Mouse (Mus musculus) induced T-regulatory cell, adult 2 months (primary cell): ENCODE measurements at regions not wholly inside any gene's neighbourhood (a gene's known extent, or its start where the extent isn't known, plus 50 kb on each side); places are given as distances from the start of the nearest gene placed in this dataset.

Experiments
- DNase-seq: peaks from one replicate; pipeline ENCODE4 v3.0.0-alpha.2; 2012; ENCODE audit warnings: low read depth

GRCm38 (mm10) chr5:119497501-119497900 is 173.0 kb upstream of the Tbx3 start:
- no peak for DNase-seq

DNA sequence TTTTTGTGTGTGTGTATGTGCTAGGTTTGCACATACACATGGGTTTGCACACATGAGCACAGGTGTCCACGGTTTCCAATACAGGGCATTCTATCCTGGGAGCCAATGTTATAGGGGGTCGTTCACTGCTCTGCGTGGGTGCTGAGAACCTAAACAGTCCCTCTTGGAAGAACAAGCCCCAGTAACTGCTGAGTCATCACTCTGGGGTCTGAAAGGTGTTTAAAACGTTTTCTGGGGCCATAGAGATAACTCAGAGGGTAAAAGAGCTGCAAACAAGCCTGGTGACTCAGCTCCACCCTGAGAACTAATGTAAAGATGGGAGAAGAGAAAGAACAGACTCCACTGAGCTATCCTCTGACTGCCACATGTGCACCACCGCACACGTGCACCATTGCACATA is 172.0 kb upstream of the Tbx3 start:
- no peak for DNase-seq

DNA sequence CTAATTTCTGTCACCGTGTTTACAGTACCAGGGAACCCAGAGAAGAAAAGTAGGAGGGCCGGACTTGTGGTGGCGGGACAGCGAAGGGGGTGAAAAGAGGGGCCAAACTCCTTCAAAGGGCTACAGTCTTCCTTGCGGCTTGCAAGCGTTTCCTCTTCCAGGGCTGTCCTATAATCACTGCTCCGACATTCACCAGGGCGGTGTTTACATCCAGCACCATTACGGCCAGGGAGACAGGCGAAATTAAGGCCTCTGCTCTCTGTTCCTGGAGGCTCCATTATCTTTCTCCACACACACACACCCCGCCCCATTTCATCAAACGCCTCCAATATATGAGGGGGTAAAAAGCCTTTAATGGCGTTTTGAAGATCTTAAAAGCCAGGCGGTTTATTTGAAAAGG is 162.8 kb upstream of the Tbx3 start:
- no peak for DNase-seq

GRCm38 (mm10) chr5:119518506-119519252 is 151.8 kb upstream of the Tbx3 start:
- DNase-seq, result no peak

DNA sequence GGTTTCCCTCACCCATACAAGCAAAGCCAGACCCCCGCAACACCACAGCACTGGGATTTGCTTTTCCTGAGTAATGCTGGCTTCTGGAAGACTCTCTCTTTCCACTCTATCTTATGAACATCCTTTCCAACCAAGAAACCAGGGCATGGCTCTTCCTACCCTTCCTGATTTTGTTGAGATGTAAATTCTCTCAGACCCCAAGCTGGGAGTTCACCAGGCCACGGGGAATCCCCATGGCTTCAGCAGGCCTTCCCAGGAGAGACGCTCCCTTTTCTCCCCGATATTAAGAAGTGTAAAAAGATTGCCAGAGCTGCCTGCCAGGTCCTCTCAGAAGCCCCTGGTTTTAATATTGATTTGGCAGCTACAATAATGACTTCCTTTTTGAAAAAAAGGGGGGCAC is 146.3 kb upstream of the Tbx3 start:
- no peak for DNase-seq

DNA sequence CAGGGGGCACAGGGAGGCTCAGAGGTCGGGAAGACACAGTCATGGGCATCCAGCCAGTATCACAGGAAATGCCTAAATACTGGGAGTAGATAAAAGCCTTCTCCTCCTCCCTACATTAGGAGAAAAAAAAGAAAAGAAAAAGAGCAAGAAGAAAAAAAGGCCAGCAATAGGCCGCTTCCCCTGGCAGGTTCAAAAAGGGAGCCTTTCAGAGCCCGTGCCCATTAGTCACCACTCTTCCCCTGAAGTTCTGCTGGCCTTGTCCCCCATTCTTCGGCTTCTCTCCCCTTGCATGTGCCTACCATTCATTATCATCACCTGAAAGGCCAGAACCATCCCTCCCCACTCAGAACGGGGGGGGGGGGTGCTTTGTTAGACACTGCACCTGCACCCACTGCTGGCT is 144.5 kb upstream of the Tbx3 start:
- DNase-seq, result no peak

GRCm38 (mm10) chr5:119530009-119530408 is 140.5 kb upstream of the Tbx3 start:
- no peak for DNase-seq

- DNase-seq, result no peak
Observed at GRCm38 (mm10) chr5:119534946-119535345, 135.5 kb upstream of the Tbx3 start.

GRCm38 (mm10) chr5:119542836-119543235 is 127.6 kb upstream of the Tbx3 start:
- no peak for DNase-seq

DNA sequence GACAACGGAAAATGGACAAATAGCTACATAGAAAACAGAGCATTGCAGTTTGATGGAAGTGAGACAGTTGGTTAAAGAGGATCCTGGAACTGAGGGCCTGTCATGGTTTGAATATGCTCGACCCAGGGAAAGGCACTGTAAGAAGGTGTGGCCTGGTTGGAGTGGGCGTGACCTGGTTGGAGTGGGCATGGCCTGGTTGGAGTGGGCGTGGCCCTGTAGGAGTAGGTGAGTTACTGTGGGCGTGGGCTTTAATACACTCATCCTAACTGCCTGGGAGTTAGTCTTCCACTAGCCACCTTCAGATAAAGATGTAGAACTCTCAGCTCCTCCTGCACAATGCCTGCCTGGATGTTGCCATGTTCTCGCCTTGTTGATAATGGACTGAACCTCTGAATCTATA is 126.8 kb upstream of the Tbx3 start:
- no peak for DNase-seq

DNA sequence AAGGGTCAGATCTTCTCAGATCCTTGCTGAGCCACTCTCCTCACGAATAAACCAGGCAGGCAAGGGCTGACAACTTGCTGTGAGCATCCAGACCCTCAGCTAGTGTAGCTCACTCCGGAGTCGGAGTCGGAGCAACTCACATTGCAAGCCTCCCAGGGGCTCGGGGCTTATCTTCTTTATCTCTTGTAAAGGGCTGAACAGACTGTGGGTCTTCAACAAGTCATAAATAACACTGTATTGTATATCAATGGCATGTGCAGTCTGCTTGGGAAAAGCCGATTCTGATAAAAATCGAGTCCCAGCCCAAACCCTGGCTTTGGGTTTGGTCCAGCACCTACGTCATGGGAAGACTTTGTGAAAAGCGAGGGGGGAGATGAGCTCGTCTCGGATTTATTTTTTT is 125.8 kb upstream of the Tbx3 start:
- DNase-seq, result no peak

DNA sequence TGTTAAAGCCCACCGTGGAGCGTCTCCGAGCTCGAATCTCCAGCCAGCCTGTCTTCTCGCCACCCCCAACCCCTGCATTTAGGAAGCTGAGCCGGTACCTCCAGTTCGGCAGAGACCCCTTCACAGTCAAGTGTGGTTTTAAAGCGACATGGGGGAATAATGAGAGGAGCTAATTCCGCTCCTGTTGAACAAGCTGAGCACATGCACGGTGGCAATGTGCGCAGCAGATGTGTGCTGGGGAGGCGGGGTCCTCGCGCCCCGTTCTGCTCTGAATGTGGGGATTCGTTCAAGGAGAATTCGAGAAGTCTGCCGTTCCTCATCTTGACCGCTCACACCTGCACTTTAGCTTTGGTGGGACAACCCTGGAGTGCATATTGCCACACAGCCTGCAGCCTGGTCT is 123.4 kb upstream of the Tbx3 start:
- no peak for DNase-seq

DNA sequence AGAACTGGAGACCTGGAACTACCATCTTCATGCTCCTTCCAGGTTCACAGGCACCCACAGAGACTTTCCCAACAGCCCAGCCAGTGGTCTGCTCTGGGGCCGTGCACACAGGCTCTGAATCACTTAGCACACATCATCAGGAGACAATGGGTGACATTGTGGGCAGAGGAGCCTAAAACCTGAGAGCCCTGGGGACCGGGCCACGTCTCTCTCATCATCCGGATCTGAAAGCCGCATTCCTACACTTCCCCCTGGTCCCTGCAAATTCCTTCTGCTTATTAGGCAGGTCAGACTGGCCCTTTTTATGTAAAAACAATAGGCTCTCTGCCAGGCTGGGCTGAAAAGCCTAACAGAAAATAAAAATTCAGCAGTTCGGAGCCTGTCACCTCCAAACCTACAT is 119.6 kb upstream of the Tbx3 start:
- DNase-seq, result no peak

- no peak for DNase-seq
Observed at GRCm38 (mm10) chr5:119553469-119553868, 117.0 kb upstream of the Tbx3 start.

GRCm38 (mm10) chr5:119557071-119557470 is 113.4 kb upstream of the Tbx3 start:
- DNase-seq, result no peak

DNA sequence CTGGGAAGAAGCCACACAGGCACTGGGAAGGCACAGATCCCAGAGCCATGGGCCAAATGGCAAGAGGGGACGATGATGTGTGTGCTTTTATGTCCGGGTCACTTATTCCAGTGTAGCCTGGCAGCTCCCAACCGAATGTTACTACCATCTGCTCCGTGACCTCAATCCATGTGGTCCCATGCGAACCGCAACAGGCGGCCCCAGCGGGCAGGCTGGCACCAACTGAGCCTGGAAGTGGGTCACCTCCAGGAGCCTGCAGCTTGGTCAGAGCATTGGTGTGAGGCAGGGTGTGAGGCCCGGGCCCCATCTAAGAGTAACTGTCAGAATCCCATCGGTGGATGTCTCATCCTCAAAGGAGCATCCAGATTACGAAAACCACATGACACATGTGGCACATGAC is 110.8 kb upstream of the Tbx3 start:
- DNase-seq, result no peak

DNA sequence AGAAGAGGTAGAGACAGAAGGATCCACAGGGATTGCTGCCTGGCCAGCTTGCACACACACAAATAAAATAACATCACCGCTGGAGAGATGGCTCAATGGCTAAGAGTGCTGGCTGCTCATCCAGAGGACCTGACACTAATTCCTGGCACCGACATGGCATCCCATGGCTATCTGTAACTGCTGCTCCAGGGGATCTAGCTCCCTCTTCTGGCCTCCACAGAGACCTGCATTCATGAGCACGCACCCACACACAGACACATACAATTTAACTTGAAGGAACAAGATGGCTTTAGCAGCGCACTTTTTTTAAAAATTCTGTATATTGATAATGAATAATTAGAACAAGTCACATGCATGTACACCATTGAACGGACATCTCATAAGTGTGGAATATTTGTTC is 110.1 kb upstream of the Tbx3 start:
- no peak for DNase-seq

DNA sequence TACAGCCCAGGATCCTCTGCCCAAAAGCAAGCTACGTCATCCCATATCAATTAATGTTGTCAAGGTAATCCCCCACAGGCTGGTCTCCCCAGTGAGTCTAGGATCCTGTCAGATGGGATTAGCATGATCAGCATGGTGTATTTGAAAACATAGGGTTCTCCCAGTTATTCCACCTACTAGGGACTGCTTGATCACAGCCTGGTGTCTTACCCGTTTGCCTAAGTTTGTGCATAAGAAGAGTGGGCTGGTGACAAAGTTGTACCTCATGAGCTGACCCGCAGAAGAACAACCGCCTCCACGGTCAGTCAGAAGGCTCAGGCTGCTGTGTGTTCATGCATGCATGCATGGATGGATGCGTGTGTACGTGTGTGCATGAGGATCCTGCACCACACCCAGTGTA is 108.9 kb upstream of the Tbx3 start:
- no peak for DNase-seq

GRCm38 (mm10) chr5:119563510-119564351 is 106.7 kb upstream of the Tbx3 start:
- no peak for DNase-seq

- no peak for DNase-seq
Observed at GRCm38 (mm10) chr5:119567639-119568038, 102.8 kb upstream of the Tbx3 start.

- DNase-seq, result no peak
Observed at GRCm38 (mm10) chr5:119570054-119570453, 100.4 kb upstream of the Tbx3 start.

DNA sequence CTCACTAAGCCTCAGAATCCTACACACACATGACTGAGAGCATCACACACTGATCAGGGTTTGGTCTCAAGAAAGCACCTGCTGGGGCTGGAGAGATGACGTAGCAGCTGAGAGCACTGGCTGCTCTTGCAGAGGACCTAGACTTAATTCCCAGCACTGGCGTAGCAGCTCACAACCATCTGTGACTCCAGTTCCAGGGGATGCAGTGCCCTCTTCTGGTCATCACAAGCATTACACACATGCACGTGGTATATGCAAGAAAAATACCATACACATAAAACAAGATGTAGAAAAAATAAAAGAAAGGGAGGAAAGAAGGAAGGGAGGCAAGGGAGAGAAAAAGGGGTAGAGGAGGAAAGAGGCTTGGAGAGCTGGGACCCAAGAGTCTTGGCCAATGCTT is 98.8 kb upstream of the Tbx3 start:
- no peak for DNase-seq

- no peak for DNase-seq
Observed at GRCm38 (mm10) chr5:119575124-119575523, 95.3 kb upstream of the Tbx3 start.

GRCm38 (mm10) chr5:119579288-119579687 is 91.2 kb upstream of the Tbx3 start:
- no peak for DNase-seq
